Mouse (Mus musculus): ENCODE data around the gene Prph.
"Not testable (repeated sequence)": the region's sequence is repeated elsewhere in the genome, so short reads cannot be mapped to it uniquely, and the experiment has no call there.

Prph gene

GRCm38 (mm10) chr15:99076011-99076410, 21.0 kb downstream of the Prph start:
- DNase-seq (ENCODE audit: low spot score in 2 of 2) = not testable (repeated sequence)

GRCm38 (mm10) chr15:99078181-99078910, 23.4 kb downstream of the Prph start:
- DNase-seq (ENCODE audit: low spot score in 2 of 2) = no peak

GRCm38 (mm10) chr15:99079804-99080203, 24.8 kb downstream of the Prph start:
- no peak for DNase-seq (ENCODE audit: low spot score in 2 of 2)

- no peak for DNase-seq (ENCODE audit: low spot score in 2 of 2)
Measured at GRCm38 (mm10) chr15:99082322-99082721, 27.3 kb downstream of the Prph start.

- no peak for DNase-seq (ENCODE audit: low spot score in 2 of 2)
Measured at GRCm38 (mm10) chr15:99082840-99083239, 27.9 kb downstream of the Prph start.

- no peak for DNase-seq (ENCODE audit: low spot score in 2 of 2)
Measured at GRCm38 (mm10) chr15:99083258-99083657, 28.3 kb downstream of the Prph start.

GRCm38 (mm10) chr15:99083867-99084557, 29.0 kb downstream of the Prph start:
- no peak for DNase-seq (ENCODE audit: low spot score in 2 of 2)

- no peak for DNase-seq (ENCODE audit: low spot score in 2 of 2)
Measured at GRCm38 (mm10) chr15:99084618-99085017, 29.6 kb downstream of the Prph start.

- DNase-seq (ENCODE audit: low spot score in 2 of 2) = no peak
Measured at GRCm38 (mm10) chr15:99085997-99086396, 31.0 kb downstream of the Prph start.

- DNase-seq (ENCODE audit: low spot score in 2 of 2) = peak; percentile 24 to 66
Measured at GRCm38 (mm10) chr15:99087253-99088075, 32.5 kb downstream of the Prph start, which contains the start of gene C1ql4. Gene C1ql4 (minus strand): TSS chr15:99087817.

- DNase-seq (ENCODE audit: low spot score in 2 of 2) = peak; percentile 64 to 90
Measured at GRCm38 (mm10) chr15:99088292-99088691, 33.3 kb downstream of the Prph start.

- DNase-seq (ENCODE audit: low spot score in 2 of 2) = no peak
Measured at GRCm38 (mm10) chr15:99089069-99089468, 34.1 kb downstream of the Prph start.

- DNase-seq (ENCODE audit: low spot score in 2 of 2) = no peak
Measured at GRCm38 (mm10) chr15:99092870-99093269, 37.9 kb downstream of the Prph start, which contains the start of gene Dnajc22. Gene Dnajc22 (plus strand): TSS chr15:99093170.

- no peak for DNase-seq (ENCODE audit: low spot score in 2 of 2)
Measured at GRCm38 (mm10) chr15:99093291-99094258, 38.6 kb downstream of the Prph start.

- no peak for DNase-seq (ENCODE audit: low spot score in 2 of 2)
Measured at GRCm38 (mm10) chr15:99094631-99095270, 39.8 kb downstream of the Prph start.

GRCm38 (mm10) chr15:99095356-99095755, 40.4 kb downstream of the Prph start:
- no peak for DNase-seq (ENCODE audit: low spot score in 2 of 2)

- DNase-seq (ENCODE audit: low spot score in 2 of 2) = no peak
Measured at GRCm38 (mm10) chr15:99096061-99096793, 41.3 kb downstream of the Prph start.

- no peak for DNase-seq (ENCODE audit: low spot score in 2 of 2)
Measured at GRCm38 (mm10) chr15:99096831-99097500, 42.0 kb downstream of the Prph start.

GRCm38 (mm10) chr15:99097840-99098492, 43.0 kb downstream of the Prph start:
- DNase-seq (ENCODE audit: low spot score in 2 of 2) = no peak
